Mouse (Mus musculus): ENCODE results near the gene A630095N17Rik. TPM values are rescaled to one million over a fixed set of nuclear protein-coding genes. Genes with fewer than 3 reads are reported as not detected.

Gene A630095N17Rik
- polyA plus RNA-seq, 1 experiment = not detected

GRCm38 (mm10) chr1:75226138-75226537, 5.8 kb downstream of the A630095N17Rik start:
- H3K27ac ChIP-seq (replicated peaks; ENCODE audit: low read depth, low read length) = no peak overlapping the region
- H3K4me3 ChIP-seq (ENCODE audit: insufficient read depth, low read depth, low read length) = no peak overlapping the region
- no peaks in the 10 kb centered on the region for H3K4me1 ChIP-seq (ENCODE audit: control insufficient read depth, insufficient read depth, insufficient read length, low read length)

- no peaks in the 10 kb centered on the region for H3K4me1 ChIP-seq (ENCODE audit: control insufficient read depth, insufficient read depth, insufficient read length, low read length)
- H3K4me3 ChIP-seq (ENCODE audit: insufficient read depth, low read depth, low read length) = no peak overlapping the region
- no peak overlapping the region for H3K27ac ChIP-seq (replicated peaks; ENCODE audit: low read depth, low read length)
These were observed 6.4 kb downstream of the A630095N17Rik start for GRCm38 (mm10) chr1:75225473-75225872.

- peaks cover 2% of the 10 kb centered on the region; the same call in 1 of the 2 replicates for H3K4me1 ChIP-seq (ENCODE audit: control insufficient read depth, insufficient read depth, insufficient read length, low read length)
- H3K27ac ChIP-seq (replicated peaks; ENCODE audit: low read depth, low read length) = no peak overlapping the region
- H3K4me3 ChIP-seq (ENCODE audit: insufficient read depth, low read depth, low read length) = no peak overlapping the region
These were observed 8.4 kb downstream of the A630095N17Rik start for GRCm38 (mm10) chr1:75223532-75223931.

GRCm38 (mm10) chr1:75222926-75223325, 9.0 kb downstream of the A630095N17Rik start:
- Histone ChIP-seq H3K4me3 (ENCODE audit: insufficient read depth, low read depth, low read length) (no peak overlapping the region), H3K27ac (replicated peaks; ENCODE audit: low read depth, low read length) (no peak overlapping the region), H3K4me1 (ENCODE audit: control insufficient read depth, insufficient read depth, insufficient read length, low read length) (peaks cover 2% of the 10 kb centered on the region; the same call in 1 of the 2 replicates)

- no peak overlapping the region for H3K27ac ChIP-seq (replicated peaks; ENCODE audit: low read depth, low read length)
- H3K4me3 ChIP-seq (ENCODE audit: insufficient read depth, low read depth, low read length) = no peak overlapping the region
- H3K4me1 ChIP-seq (ENCODE audit: control insufficient read depth, insufficient read depth, insufficient read length, low read length) = peaks cover 2% of the 10 kb centered on the region; the same call in 1 of the 2 replicates
These were observed 10.4 kb downstream of the A630095N17Rik start for GRCm38 (mm10) chr1:75221538-75221937.

- Histone ChIP-seq H3K4me3 (ENCODE audit: insufficient read depth, low read depth, low read length) (peak within 1 kb of the TSS; percentile 74), H3K27ac (replicated peaks; ENCODE audit: low read depth, low read length) (peak within 1 kb of the TSS; percentile 58), H3K4me1 (ENCODE audit: control insufficient read depth, insufficient read depth, insufficient read length, low read length) (peaks cover 8% of the 10 kb centered on the region)
These were observed 12.4 kb downstream of the A630095N17Rik start, which contains the start of gene Tuba4a for GRCm38 (mm10) chr1:75219531-75219930. Tuba4a (minus strand) TSS chr1:75219865.

- H3K4me3 ChIP-seq (ENCODE audit: insufficient read depth, low read depth, low read length) = peak overlapping the region; percentile 74
- H3K27ac ChIP-seq (replicated peaks; ENCODE audit: low read depth, low read length) = peak overlapping the region; percentile 58
These were observed 12.8 kb downstream of the A630095N17Rik start for GRCm38 (mm10) chr1:75219078-75219477.

GRCm38 (mm10) chr1:75218227-75219001, 13.5 kb downstream of the A630095N17Rik start:
- Histone ChIP-seq H3K27ac (replicated peaks; ENCODE audit: low read depth, low read length) (peak overlapping the region; percentile 58), H3K4me3 (ENCODE audit: insufficient read depth, low read depth, low read length) (peak overlapping the region; percentile 74)

More at GRCm38 (mm10) chr1:75219078-75219477, 12.8 kb downstream of the A630095N17Rik start:
- peaks cover 8% of the 10 kb centered on the region for H3K4me1 ChIP-seq (ENCODE audit: control insufficient read depth, insufficient read depth, insufficient read length, low read length)

GRCm38 (mm10) chr1:75217893-75218226, 14.0 kb downstream of the A630095N17Rik start:
- H3K27ac ChIP-seq (replicated peaks; ENCODE audit: low read depth, low read length) = peak overlapping the region; percentile 23
- peak overlapping the region; percentile 74 for H3K4me3 ChIP-seq (ENCODE audit: insufficient read depth, low read depth, low read length)
- H3K4me1 ChIP-seq (ENCODE audit: control insufficient read depth, insufficient read depth, insufficient read length, low read length) = peaks cover 8% of the 10 kb centered on the region

More at GRCm38 (mm10) chr1:75218227-75219001, 13.5 kb downstream of the A630095N17Rik start:
- peaks cover 8% of the 10 kb centered on the region for H3K4me1 ChIP-seq (ENCODE audit: control insufficient read depth, insufficient read depth, insufficient read length, low read length)

GRCm38 (mm10) chr1:75216797-75217585, 14.9 kb downstream of the A630095N17Rik start:
- H3K4me3 ChIP-seq (ENCODE audit: insufficient read depth, low read depth, low read length) = 0 out of 2 replicates have a peak overlapping the region, but pooled peaks have one; percentile 74
- no peak overlapping the region; the same call in 1 of the 2 replicates for H3K27ac ChIP-seq (replicated peaks; ENCODE audit: low read depth, low read length)
- peaks cover 8% of the 10 kb centered on the region for H3K4me1 ChIP-seq (ENCODE audit: control insufficient read depth, insufficient read depth, insufficient read length, low read length)

- Histone ChIP-seq H3K4me3 (ENCODE audit: insufficient read depth, low read depth, low read length) (no peak overlapping the region), H3K27ac (replicated peaks; ENCODE audit: low read depth, low read length) (no peak overlapping the region), H3K4me1 (ENCODE audit: control insufficient read depth, insufficient read depth, insufficient read length, low read length) (peaks cover 14% of the 10 kb centered on the region)
These were observed 16.1 kb downstream of the A630095N17Rik start for GRCm38 (mm10) chr1:75215785-75216184.

- H3K4me1 ChIP-seq (ENCODE audit: control insufficient read depth, insufficient read depth, insufficient read length, low read length) = peaks cover 16% of the 10 kb centered on the region
- H3K4me3 ChIP-seq (ENCODE audit: insufficient read depth, low read depth, low read length) = no peak overlapping the region
- H3K27ac ChIP-seq (replicated peaks; ENCODE audit: low read depth, low read length) = peak overlapping the region; percentile 26; the same call in 1 of the 2 replicates
These were observed 17.0 kb downstream of the A630095N17Rik start for GRCm38 (mm10) chr1:75214886-75215285.

- Histone ChIP-seq H3K4me1 (ENCODE audit: control insufficient read depth, insufficient read depth, insufficient read length, low read length) (peaks cover 15% of the 10 kb centered on the region), H3K4me3 (ENCODE audit: insufficient read depth, low read depth, low read length) (no peak overlapping the region), H3K27ac (replicated peaks; ENCODE audit: low read depth, low read length) (peak overlapping the region; percentile 26; the same call in 1 of the 2 replicates)
These were observed 17.5 kb downstream of the A630095N17Rik start for GRCm38 (mm10) chr1:75214442-75214841.

GRCm38 (mm10) chr1:75213096-75213495, 18.8 kb downstream of the A630095N17Rik start:
- Histone ChIP-seq H3K27ac (replicated peaks; ENCODE audit: low read depth, low read length) (no peak overlapping the region), H3K4me3 (ENCODE audit: insufficient read depth, low read depth, low read length) (no peak overlapping the region), H3K4me1 (ENCODE audit: control insufficient read depth, insufficient read depth, insufficient read length, low read length) (peaks cover 19% of the 10 kb centered on the region)

GRCm38 (mm10) chr1:75212542-75212941, 19.4 kb downstream of the A630095N17Rik start:
- H3K27ac ChIP-seq (replicated peaks; ENCODE audit: low read depth, low read length) = no peak overlapping the region
- H3K4me3 ChIP-seq (ENCODE audit: insufficient read depth, low read depth, low read length) = no peak overlapping the region
- H3K4me1 ChIP-seq (ENCODE audit: control insufficient read depth, insufficient read depth, insufficient read length, low read length) = peaks cover 19% of the 10 kb centered on the region

Measured in brown adipose tissue, adult 24 weeks (tissue).